Mouse (Mus musculus): ENCODE data around the gene Ch25h. TPM values are rescaled to one million over a fixed set of nuclear protein-coding genes. Genes with fewer than 3 reads are reported as not detected.

The Ch25h gene
- polyA plus RNA-seq, 1 experiment: 4.4 TPM

DNA sequence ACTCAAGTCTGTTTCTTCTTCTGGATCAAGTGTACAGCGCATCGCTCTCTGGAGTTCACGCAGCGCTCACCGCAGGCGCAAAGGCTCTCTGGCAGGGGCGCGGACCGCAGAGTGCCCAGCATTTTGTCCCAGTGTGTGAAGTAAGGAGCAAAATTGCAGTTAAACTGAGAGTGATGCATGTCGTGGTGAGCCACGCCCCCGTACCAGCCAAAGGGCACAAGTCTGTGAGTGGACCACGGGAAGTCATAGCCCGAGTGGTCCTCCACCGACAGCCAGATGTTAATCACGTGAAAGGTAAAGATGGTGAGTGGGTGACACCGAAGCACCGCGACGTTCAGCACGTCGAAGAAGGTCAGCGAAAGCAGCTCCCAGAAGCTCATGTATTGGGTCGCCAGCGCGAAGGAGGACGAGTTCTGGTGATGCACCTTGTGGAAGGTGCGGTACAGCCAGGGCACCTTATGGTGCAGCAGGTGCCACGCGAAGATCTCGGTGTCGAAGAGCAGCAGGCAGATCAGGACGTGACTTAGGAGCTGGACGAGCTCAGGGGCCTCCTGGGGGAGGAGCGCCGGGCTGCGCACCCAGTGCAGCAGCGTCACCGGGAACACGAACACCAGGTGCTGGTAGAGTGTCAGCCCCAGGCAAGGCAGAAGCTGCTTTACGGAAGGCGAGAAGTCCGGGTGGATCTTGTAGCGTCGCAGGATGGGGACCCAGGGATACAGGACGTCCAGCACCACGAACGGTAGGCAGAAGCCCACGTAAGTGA lies 555 bp downstream of the Ch25h start:
- H3K4me3 ChIP-seq (ENCODE audit: insufficient read depth, low read length): peak overlapping the region; percentile 62
- TF ChIP-seq CTCF (IDR thresholded peaks at IDR 0.05; ENCODE audit: low read depth, low read length) (no peak), POLR2A (IDR thresholded peaks at IDR 0.05; ENCODE audit: borderline replicate concordance, low read depth, low read length) (no peak)
- peaks cover 22% of the 10 kb centered on the region for H3K4me1 ChIP-seq (ENCODE audit: control insufficient read depth, insufficient read depth, low read length)
- no peak overlapping the region for H3K27ac ChIP-seq (ENCODE audit: insufficient read depth, low read depth, low read length)

DNA sequence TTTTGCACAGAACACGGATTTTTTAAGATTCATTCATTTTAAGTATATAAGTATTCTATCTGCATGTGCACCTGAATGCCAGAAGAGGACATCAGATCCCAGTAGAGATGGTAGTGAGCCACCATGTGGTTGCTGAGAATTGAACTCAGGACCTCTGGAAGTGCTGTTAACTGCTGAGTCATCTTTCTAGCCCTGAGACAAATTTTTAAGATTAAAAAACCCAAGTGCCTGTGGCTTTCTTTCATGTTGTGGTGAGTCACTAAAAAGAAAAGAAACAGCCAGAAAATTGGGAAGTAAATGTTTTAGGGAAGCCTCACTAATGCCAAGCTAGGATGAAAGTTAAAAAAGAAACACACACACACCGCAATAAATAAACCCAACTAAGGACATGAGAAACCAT lies 3.3 kb downstream of the Ch25h start:
- H3K27ac ChIP-seq (ENCODE audit: insufficient read depth, low read depth, low read length): peak overlapping the region; percentile 39
- H3K4me1 ChIP-seq (ENCODE audit: control insufficient read depth, insufficient read depth, low read length): peaks cover 26% of the 10 kb centered on the region
- TF ChIP-seq POLR2A (IDR thresholded peaks at IDR 0.05; ENCODE audit: borderline replicate concordance, low read depth, low read length): no peak
- TF ChIP-seq CTCF (IDR thresholded peaks at IDR 0.05; ENCODE audit: low read depth, low read length): no peak
- H3K4me3 ChIP-seq (ENCODE audit: insufficient read depth, low read length): no peak overlapping the region

DNA sequence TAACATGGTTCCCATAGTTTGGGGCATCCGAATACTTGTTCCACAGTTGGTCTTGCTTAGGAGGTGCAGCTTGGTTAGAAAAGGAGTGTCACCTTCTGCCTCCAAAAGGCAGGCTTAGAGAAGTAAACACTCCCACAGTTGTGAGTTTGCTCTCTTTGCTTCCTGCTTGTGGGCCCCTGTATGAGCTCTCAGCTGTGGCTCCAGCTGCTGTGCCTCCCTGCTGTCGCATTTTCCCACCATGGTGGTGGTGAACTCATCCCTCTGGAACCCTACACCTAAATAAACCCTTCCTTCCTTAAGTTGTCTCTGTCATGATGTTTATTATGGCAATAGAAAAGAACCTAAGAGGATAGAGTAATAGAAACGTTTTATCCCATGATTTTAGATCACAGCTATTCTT lies 6.2 kb downstream of the Ch25h start:
- no peak overlapping the region for H3K27ac ChIP-seq (ENCODE audit: insufficient read depth, low read depth, low read length)
- no peak overlapping the region for H3K4me3 ChIP-seq (ENCODE audit: insufficient read depth, low read length)
- H3K4me1 ChIP-seq (ENCODE audit: control insufficient read depth, insufficient read depth, low read length): peaks cover 32% of the 10 kb centered on the region
- TF ChIP-seq POLR2A (IDR thresholded peaks at IDR 0.05; ENCODE audit: borderline replicate concordance, low read depth, low read length) (no peak), CTCF (IDR thresholded peaks at IDR 0.05; ENCODE audit: low read depth, low read length) (no peak)

DNA sequence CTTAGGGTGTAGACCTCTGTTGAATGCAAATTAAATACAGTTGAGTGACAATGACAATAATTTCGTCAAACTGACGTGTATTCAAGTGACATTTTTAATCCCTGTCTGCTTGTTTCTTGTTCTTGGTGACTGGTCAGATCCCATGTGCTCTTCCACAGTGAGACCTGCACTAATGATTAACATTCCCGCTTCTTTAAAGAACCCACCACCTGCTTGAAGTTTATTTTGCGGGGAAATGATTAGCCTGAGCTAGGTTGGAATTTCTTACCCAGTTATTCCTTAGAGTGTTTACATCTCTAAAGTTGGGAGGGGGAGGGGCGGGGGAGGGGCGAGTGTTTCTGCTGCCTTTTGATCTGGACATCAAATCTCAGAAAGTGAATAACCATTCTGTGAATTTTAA lies 6.7 kb downstream of the Ch25h start:
- Histone ChIP-seq H3K4me3 (ENCODE audit: insufficient read depth, low read length) (no peak overlapping the region), H3K4me1 (ENCODE audit: control insufficient read depth, insufficient read depth, low read length) (peaks cover 31% of the 10 kb centered on the region), H3K27ac (ENCODE audit: insufficient read depth, low read depth, low read length) (no peak overlapping the region)
- TF ChIP-seq POLR2A (IDR thresholded peaks at IDR 0.05; ENCODE audit: borderline replicate concordance, low read depth, low read length) (no peak), CTCF (IDR thresholded peaks at IDR 0.05; ENCODE audit: low read depth, low read length) (no peak)

DNA sequence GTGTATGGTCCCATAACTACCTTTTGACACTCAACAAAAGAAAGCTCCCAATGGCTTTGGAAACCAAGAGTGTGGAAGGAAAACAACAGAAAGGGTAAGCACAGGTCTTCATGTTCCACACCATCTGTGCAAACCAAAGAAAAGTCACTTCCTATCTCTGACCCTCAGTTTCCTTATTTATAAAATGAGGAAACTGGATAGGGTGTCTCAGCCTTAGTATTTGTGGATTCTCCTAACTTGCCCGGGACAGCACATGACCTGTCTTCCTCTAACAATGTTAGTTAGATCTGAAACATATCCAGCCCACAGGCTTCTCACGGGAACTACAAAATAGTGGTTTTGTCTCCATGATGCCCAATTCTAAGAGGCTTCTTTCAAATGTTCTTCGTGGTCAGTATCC lies 10.5 kb downstream of the Ch25h start:
- Histone ChIP-seq H3K4me3 (ENCODE audit: insufficient read depth, low read length) (no peak overlapping the region), H3K4me1 (ENCODE audit: control insufficient read depth, insufficient read depth, low read length) (peaks cover 24% of the 10 kb centered on the region), H3K27ac (ENCODE audit: insufficient read depth, low read depth, low read length) (peak overlapping the region; percentile 74)
- TF ChIP-seq POLR2A (IDR thresholded peaks at IDR 0.05; ENCODE audit: borderline replicate concordance, low read depth, low read length) (no peak), CTCF (IDR thresholded peaks at IDR 0.05; ENCODE audit: low read depth, low read length) (no peak)

DNA sequence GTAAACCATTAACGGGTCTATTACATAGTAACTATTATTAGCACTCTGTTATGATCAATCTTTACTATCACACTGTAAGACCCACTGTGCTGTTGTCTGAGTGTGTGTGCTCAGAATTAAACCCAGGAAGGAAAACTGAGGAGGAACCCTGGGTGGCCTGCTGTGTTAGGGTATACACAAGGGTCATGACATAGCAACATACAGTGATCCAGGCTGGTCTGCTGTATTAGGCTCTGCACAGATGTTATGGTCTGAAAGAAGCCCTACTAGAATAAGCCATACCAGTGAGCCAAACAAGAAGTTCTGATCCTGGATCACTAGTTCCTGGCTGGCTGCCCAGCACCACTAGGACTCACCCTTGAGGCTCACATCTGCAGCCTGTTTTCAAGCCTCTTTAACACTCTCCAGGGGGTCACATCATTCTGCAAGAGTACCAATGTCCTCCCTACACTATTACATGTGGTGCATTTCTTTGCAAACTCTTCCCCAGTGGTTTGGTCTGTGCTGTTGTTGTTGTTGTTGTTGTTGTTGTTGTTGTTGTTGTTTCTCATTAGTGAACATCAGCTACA lies 13.4 kb downstream of the Ch25h start:
- Histone ChIP-seq H3K4me3 (ENCODE audit: insufficient read depth, low read length) (no peak overlapping the region), H3K4me1 (ENCODE audit: control insufficient read depth, insufficient read depth, low read length) (peaks cover 20% of the 10 kb centered on the region), H3K27ac (ENCODE audit: insufficient read depth, low read depth, low read length) (no peak overlapping the region)
- TF ChIP-seq POLR2A (IDR thresholded peaks at IDR 0.05; ENCODE audit: borderline replicate concordance, low read depth, low read length) (no peak), CTCF (IDR thresholded peaks at IDR 0.05; ENCODE audit: low read depth, low read length) (no peak)

DNA sequence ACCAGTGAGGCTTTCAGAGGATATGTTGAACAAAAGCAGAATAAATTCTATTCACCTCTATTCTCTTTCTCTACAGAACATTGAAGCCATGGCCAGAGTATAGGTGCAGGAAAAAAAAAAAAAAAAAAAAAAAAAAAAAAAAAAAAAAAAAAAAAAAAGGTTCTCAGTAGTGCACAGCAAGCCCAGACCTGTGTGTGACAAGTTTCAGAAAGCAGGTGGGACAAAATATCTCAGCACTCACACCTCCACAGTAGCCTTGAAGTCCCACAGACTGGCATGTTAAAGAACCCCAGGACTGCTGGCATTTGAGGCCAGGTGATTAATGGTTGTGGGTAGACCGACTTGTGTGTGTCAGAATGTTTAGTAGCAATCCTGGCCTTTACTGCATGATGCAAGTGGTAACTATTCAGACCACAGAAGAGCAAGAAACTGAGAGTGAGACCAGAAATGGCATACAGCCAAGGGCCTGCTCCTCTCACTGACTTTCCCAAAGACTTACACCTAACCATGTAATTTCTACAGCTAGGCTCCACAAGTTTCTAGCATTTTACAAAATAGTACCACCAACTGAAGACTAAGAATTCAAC lies 24.1 kb downstream of the Ch25h start:
- Histone ChIP-seq H3K27ac (ENCODE audit: insufficient read depth, low read depth, low read length) (no peak overlapping the region), H3K4me3 (ENCODE audit: insufficient read depth, low read length) (no peak overlapping the region), H3K4me1 (ENCODE audit: control insufficient read depth, insufficient read depth, low read length) (peaks cover 21% of the 10 kb centered on the region)
- TF ChIP-seq CTCF (IDR thresholded peaks at IDR 0.05; ENCODE audit: low read depth, low read length): no peak
- TF ChIP-seq POLR2A (IDR thresholded peaks at IDR 0.05; ENCODE audit: borderline replicate concordance, low read depth, low read length): no peak

DNA sequence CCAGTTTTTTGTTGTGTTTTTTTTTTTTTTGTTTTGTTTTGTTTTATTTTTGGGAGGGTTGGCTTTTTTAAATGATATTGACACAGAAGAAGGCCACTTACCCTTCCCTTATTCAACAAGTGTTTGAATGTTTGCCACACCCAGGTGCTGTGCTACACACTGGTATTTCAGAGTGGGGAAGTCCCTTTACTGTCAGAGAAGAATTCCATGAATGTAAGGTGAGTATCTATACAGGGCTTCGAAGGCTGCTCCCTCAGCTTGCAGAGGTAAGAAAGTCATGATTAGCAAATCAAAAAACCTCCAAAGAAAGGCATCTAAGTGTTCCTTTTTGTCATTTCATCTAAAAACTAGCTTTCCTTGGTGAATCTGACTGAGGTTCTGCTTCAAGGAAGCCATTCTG lies 26.1 kb downstream of the Ch25h start:
- TF ChIP-seq POLR2A (IDR thresholded peaks at IDR 0.05; ENCODE audit: borderline replicate concordance, low read depth, low read length) (no peak), CTCF (IDR thresholded peaks at IDR 0.05; ENCODE audit: low read depth, low read length) (no peak)
- Histone ChIP-seq H3K4me1 (ENCODE audit: control insufficient read depth, insufficient read depth, low read length) (peaks cover 31% of the 10 kb centered on the region), H3K27ac (ENCODE audit: insufficient read depth, low read depth, low read length) (no peak overlapping the region), H3K4me3 (ENCODE audit: insufficient read depth, low read length) (no peak overlapping the region)

DNA sequence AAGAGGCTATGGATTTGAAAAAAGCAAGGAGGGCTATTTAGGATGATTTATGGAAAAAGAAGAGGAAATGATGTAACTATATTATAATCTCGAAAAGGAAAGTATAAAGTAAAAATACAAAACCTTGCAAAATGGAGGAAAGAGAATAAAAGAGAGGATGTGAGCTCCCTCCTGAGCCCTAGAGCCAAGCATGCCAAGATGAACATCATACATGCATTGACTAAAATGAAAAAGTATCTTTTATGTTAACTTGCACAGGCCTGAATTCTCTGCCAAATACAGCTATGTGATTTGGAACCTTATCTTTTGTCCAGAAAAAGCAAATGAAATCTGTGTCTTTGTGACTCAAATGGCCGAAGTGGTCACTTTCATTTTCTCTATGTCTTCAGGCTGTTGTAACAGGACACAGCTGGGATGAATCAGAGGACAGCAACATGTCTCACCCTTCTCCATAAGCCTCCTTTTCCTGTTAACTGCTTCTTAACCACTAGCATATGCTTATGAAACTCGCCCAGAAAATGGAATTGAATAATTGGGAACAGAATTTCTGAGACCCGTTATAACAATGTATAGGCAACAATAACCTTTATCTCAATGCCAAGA lies 29.5 kb downstream of the Ch25h start:
- TF ChIP-seq POLR2A (IDR thresholded peaks at IDR 0.05; ENCODE audit: borderline replicate concordance, low read depth, low read length): no peak
- TF ChIP-seq CTCF (IDR thresholded peaks at IDR 0.05; ENCODE audit: low read depth, low read length): no peak
- H3K4me3 ChIP-seq (ENCODE audit: insufficient read depth, low read length): peak overlapping the region; percentile 31
- H3K4me1 ChIP-seq (ENCODE audit: control insufficient read depth, insufficient read depth, low read length): peaks cover 33% of the 10 kb centered on the region
- H3K27ac ChIP-seq (ENCODE audit: insufficient read depth, low read depth, low read length): peak overlapping the region; percentile 34; the same call in 1 of the 2 replicates

DNA sequence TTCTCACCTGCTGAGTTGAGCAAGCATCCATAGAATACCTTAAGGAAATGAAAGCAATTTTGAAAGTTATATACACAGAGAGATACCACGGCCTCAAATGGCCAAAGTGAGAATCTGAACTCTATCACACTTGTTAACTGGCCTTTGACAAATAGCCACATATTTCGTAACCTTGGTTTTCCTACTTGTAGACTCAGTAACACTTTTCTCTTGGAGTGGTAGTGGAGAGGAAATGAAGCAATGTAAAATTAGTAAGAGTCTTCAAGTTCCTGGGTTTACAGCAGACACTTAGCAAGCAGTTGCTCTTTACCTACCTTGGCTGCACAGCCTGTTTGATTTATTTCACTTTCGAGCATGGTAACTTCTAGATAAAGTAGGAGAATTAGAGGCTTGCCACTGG lies 30.2 kb downstream of the Ch25h start:
- TF ChIP-seq CTCF (IDR thresholded peaks at IDR 0.05; ENCODE audit: low read depth, low read length) (no peak), POLR2A (IDR thresholded peaks at IDR 0.05; ENCODE audit: borderline replicate concordance, low read depth, low read length) (no peak)
- peak overlapping the region; percentile 26; the same call in 1 of the 2 replicates for H3K27ac ChIP-seq (ENCODE audit: insufficient read depth, low read depth, low read length)
- H3K4me3 ChIP-seq (ENCODE audit: insufficient read depth, low read length): no peak overlapping the region; the same call in 1 of the 2 replicates
- peaks cover 31% of the 10 kb centered on the region for H3K4me1 ChIP-seq (ENCODE audit: control insufficient read depth, insufficient read depth, low read length)

Data from bone marrow macrophage, adult 2 months (primary cell).